Mouse (Mus musculus): ENCODE measurements around the gene Pea15a. TPM values are rescaled to one million over a fixed set of nuclear protein-coding genes. Genes with fewer than 3 reads are reported as not detected.

Pea15a gene
- polyA plus RNA-seq, 1 experiment from 2014 or later, result 87.0 TPM

GRCm38 (mm10) chr1:172173181-172173580 is 33.4 kb downstream of the Pea15a start:
- Histone ChIP-seq H3K27ac (ENCODE audit: low read depth, low read length) (no peak overlapping the region), H3K4me3 (ENCODE audit: low read length) (no peak overlapping the region), H3K9ac (ENCODE audit: low read depth, low read length) (no peak overlapping the region), H3K4me1 (ENCODE audit: control insufficient read depth, insufficient read depth, low read length) (no peaks in the 10 kb centered on the region), H3K9me3 (ENCODE audit: control insufficient read depth, low read length) (no peaks in the 10 kb centered on the region), H3K4me2 (replicated peaks; ENCODE audit: low read depth, low read length) (no peak overlapping the region), H3K36me3 (ENCODE audit: control insufficient read depth, insufficient read depth, low read length) (peaks cover 87% of the 10 kb centered on the region), H3K27me3 (ENCODE audit: control insufficient read depth, insufficient read depth, low read length) (no peaks in the 10 kb centered on the region)
- ATAC-seq (ENCODE audit: low FRiP score, low TSS enrichment), result no peak
- WGBS, result 78% methylated on average over 5 of the region's 5 CpGs

GRCm38 (mm10) chr1:172172381-172172780 is 34.2 kb downstream of the Pea15a start:
- Histone ChIP-seq H3K27me3 (ENCODE audit: control insufficient read depth, insufficient read depth, low read length) (no peaks in the 10 kb centered on the region), H3K4me1 (ENCODE audit: control insufficient read depth, insufficient read depth, low read length) (no peaks in the 10 kb centered on the region), H3K4me3 (ENCODE audit: low read length) (no peak overlapping the region), H3K9ac (ENCODE audit: low read depth, low read length) (no peak overlapping the region), H3K36me3 (ENCODE audit: control insufficient read depth, insufficient read depth, low read length) (peaks cover 85% of the 10 kb centered on the region), H3K4me2 (replicated peaks; ENCODE audit: low read depth, low read length) (no peak overlapping the region), H3K9me3 (ENCODE audit: control insufficient read depth, low read length) (no peaks in the 10 kb centered on the region), H3K27ac (ENCODE audit: low read depth, low read length) (no peak overlapping the region)
- 62% methylated on average over 21 of the region's 21 CpGs for WGBS
- peak; percentile 16; the same call in 1 of the 2 replicates for ATAC-seq (ENCODE audit: low FRiP score, low TSS enrichment)

- no peaks in the 10 kb centered on the region for H3K27me3 ChIP-seq (ENCODE audit: control insufficient read depth, insufficient read depth, low read length)
- WGBS, result 92% methylated on average over 5 of the region's 5 CpGs
- H3K36me3 ChIP-seq (ENCODE audit: control insufficient read depth, insufficient read depth, low read length), result peaks cover 81% of the 10 kb centered on the region
- no peak overlapping the region for H3K4me2 ChIP-seq (replicated peaks; ENCODE audit: low read depth, low read length)
- no peak for ATAC-seq (ENCODE audit: low FRiP score, low TSS enrichment)
- no peak overlapping the region for H3K9ac ChIP-seq (ENCODE audit: low read depth, low read length)
- no peak overlapping the region for H3K4me3 ChIP-seq (ENCODE audit: low read length)
- no peaks in the 10 kb centered on the region for H3K9me3 ChIP-seq (ENCODE audit: control insufficient read depth, low read length)
- H3K27ac ChIP-seq (ENCODE audit: low read depth, low read length), result no peak overlapping the region
- no peaks in the 10 kb centered on the region for H3K4me1 ChIP-seq (ENCODE audit: control insufficient read depth, insufficient read depth, low read length)
Observed at GRCm38 (mm10) chr1:172169809-172170208, 36.8 kb downstream of the Pea15a start.

- H3K9ac ChIP-seq (ENCODE audit: low read depth, low read length), result no peak overlapping the region
- peaks cover 2% of the 10 kb centered on the region; the same call in 1 of the 2 replicates for H3K4me1 ChIP-seq (ENCODE audit: control insufficient read depth, insufficient read depth, low read length)
- 44% methylated on average over 5 of the region's 5 CpGs for WGBS
Observed at GRCm38 (mm10) chr1:172167911-172168310, 38.7 kb downstream of the Pea15a start.

GRCm38 (mm10) chr1:172162959-172163358 is 43.6 kb downstream of the Pea15a start:
- Histone ChIP-seq H3K4me1 (ENCODE audit: control insufficient read depth, insufficient read depth, low read length) (peaks cover 9% of the 10 kb centered on the region; the same call in 1 of the 2 replicates), H3K4me3 (ENCODE audit: low read length) (no peak overlapping the region), H3K9me3 (ENCODE audit: control insufficient read depth, low read length) (no peaks in the 10 kb centered on the region), H3K27ac (ENCODE audit: low read depth, low read length) (no peak overlapping the region), H3K4me2 (replicated peaks; ENCODE audit: low read depth, low read length) (no peak overlapping the region), H3K27me3 (ENCODE audit: control insufficient read depth, insufficient read depth, low read length) (no peaks in the 10 kb centered on the region), H3K9ac (ENCODE audit: low read depth, low read length) (no peak overlapping the region), H3K36me3 (ENCODE audit: control insufficient read depth, insufficient read depth, low read length) (peaks cover 34% of the 10 kb centered on the region; the same call in 1 of the 2 replicates)
- ATAC-seq (ENCODE audit: low FRiP score, low TSS enrichment), result no peak
- WGBS, result 45% methylated on average over 6 of the region's 6 CpGs

More at GRCm38 (mm10) chr1:172167911-172168310, 38.7 kb downstream of the Pea15a start:
- H3K27ac ChIP-seq (ENCODE audit: low read depth, low read length), result no peak overlapping the region
- no peaks in the 10 kb centered on the region for H3K27me3 ChIP-seq (ENCODE audit: control insufficient read depth, insufficient read depth, low read length)
- no peaks in the 10 kb centered on the region for H3K9me3 ChIP-seq (ENCODE audit: control insufficient read depth, low read length)
- H3K4me2 ChIP-seq (replicated peaks; ENCODE audit: low read depth, low read length), result no peak overlapping the region
- peaks cover 62% of the 10 kb centered on the region for H3K36me3 ChIP-seq (ENCODE audit: control insufficient read depth, insufficient read depth, low read length)
- no peak overlapping the region for H3K4me3 ChIP-seq (ENCODE audit: low read length)
- peak; percentile 83 for ATAC-seq (ENCODE audit: low FRiP score, low TSS enrichment)

GRCm38 (mm10) chr1:172162009-172162408 is 44.6 kb downstream of the Pea15a start:
- H3K9me3 ChIP-seq (ENCODE audit: control insufficient read depth, low read length), result no peaks in the 10 kb centered on the region
- H3K27me3 ChIP-seq (ENCODE audit: control insufficient read depth, insufficient read depth, low read length), result no peaks in the 10 kb centered on the region
- H3K36me3 ChIP-seq (ENCODE audit: control insufficient read depth, insufficient read depth, low read length), result peaks cover 26% of the 10 kb centered on the region; the same call in 1 of the 2 replicates
- H3K9ac ChIP-seq (ENCODE audit: low read depth, low read length), result no peak overlapping the region
- H3K27ac ChIP-seq (ENCODE audit: low read depth, low read length), result no peak overlapping the region
- WGBS, result 98% methylated on average over 1 of the region's 1 CpGs
- no peak overlapping the region for H3K4me3 ChIP-seq (ENCODE audit: low read length)
- ATAC-seq (ENCODE audit: low FRiP score, low TSS enrichment), result 0 out of 2 replicates have a peak, but pooled peaks have one; percentile 40
- no peak overlapping the region for H3K4me2 ChIP-seq (replicated peaks; ENCODE audit: low read depth, low read length)
- H3K4me1 ChIP-seq (ENCODE audit: control insufficient read depth, insufficient read depth, low read length), result peaks cover 9% of the 10 kb centered on the region; the same call in 1 of the 2 replicates

- H3K4me2 ChIP-seq (replicated peaks; ENCODE audit: low read depth, low read length), result no peak overlapping the region
- H3K27me3 ChIP-seq (ENCODE audit: control insufficient read depth, insufficient read depth, low read length), result no peaks in the 10 kb centered on the region
- H3K36me3 ChIP-seq (ENCODE audit: control insufficient read depth, insufficient read depth, low read length), result peaks cover 25% of the 10 kb centered on the region
- no peak overlapping the region for H3K27ac ChIP-seq (ENCODE audit: low read depth, low read length)
- peaks cover 9% of the 10 kb centered on the region; the same call in 1 of the 2 replicates for H3K4me1 ChIP-seq (ENCODE audit: control insufficient read depth, insufficient read depth, low read length)
- ATAC-seq (ENCODE audit: low FRiP score, low TSS enrichment), result no peak
- no peak overlapping the region for H3K9ac ChIP-seq (ENCODE audit: low read depth, low read length)
- H3K4me3 ChIP-seq (ENCODE audit: low read length), result no peak overlapping the region
- H3K9me3 ChIP-seq (ENCODE audit: control insufficient read depth, low read length), result no peaks in the 10 kb centered on the region
Observed at GRCm38 (mm10) chr1:172160508-172160907, 46.1 kb downstream of the Pea15a start.

GRCm38 (mm10) chr1:172159970-172160369 is 46.6 kb downstream of the Pea15a start:
- ATAC-seq (ENCODE audit: low FRiP score, low TSS enrichment), result no peak
- 57% methylated on average over 4 of the region's 4 CpGs for WGBS
- Histone ChIP-seq H3K9me3 (ENCODE audit: control insufficient read depth, low read length) (no peaks in the 10 kb centered on the region), H3K27ac (ENCODE audit: low read depth, low read length) (no peak overlapping the region), H3K36me3 (ENCODE audit: control insufficient read depth, insufficient read depth, low read length) (peaks cover 26% of the 10 kb centered on the region), H3K4me1 (ENCODE audit: control insufficient read depth, insufficient read depth, low read length) (peaks cover 9% of the 10 kb centered on the region; the same call in 1 of the 2 replicates), H3K27me3 (ENCODE audit: control insufficient read depth, insufficient read depth, low read length) (no peaks in the 10 kb centered on the region), H3K4me3 (ENCODE audit: low read length) (no peak overlapping the region), H3K4me2 (replicated peaks; ENCODE audit: low read depth, low read length) (no peak overlapping the region), H3K9ac (ENCODE audit: low read depth, low read length) (no peak overlapping the region)

GRCm38 (mm10) chr1:172155518-172155917 is 51.1 kb downstream of the Pea15a start:
- H3K9me3 ChIP-seq (ENCODE audit: control insufficient read depth, low read length), result no peaks in the 10 kb centered on the region
- ATAC-seq (ENCODE audit: low FRiP score, low TSS enrichment), result no peak
- no peak overlapping the region for H3K9ac ChIP-seq (ENCODE audit: low read depth, low read length)
- H3K4me3 ChIP-seq (ENCODE audit: low read length), result no peak overlapping the region
- WGBS, result 91% methylated on average over 3 of the region's 3 CpGs
- H3K4me2 ChIP-seq (replicated peaks; ENCODE audit: low read depth, low read length), result no peak overlapping the region
- no peaks in the 10 kb centered on the region for H3K4me1 ChIP-seq (ENCODE audit: control insufficient read depth, insufficient read depth, low read length)
- peaks cover 52% of the 10 kb centered on the region for H3K36me3 ChIP-seq (ENCODE audit: control insufficient read depth, insufficient read depth, low read length)
- H3K27ac ChIP-seq (ENCODE audit: low read depth, low read length), result no peak overlapping the region
- H3K27me3 ChIP-seq (ENCODE audit: control insufficient read depth, insufficient read depth, low read length), result no peaks in the 10 kb centered on the region
